Mouse (Mus musculus) heart, embryonic 12.5 days (tissue): ENCODE data around the gene Pcbp4. TPM values are rescaled to one million over a fixed set of nuclear protein-coding genes. Genes with fewer than 3 reads are reported as not detected.
A peak's percentile ranks its signal among the peaks of the same experiment; 100 is the strongest.

Experiments used
- ATAC-seq: fragments of 200-750 bp; cut with Nextera tagmentation; 2 replicates; pipeline ENCODE4 v1.8.0; 2017; ENCODE audit warnings: moderate TSS enrichment, moderate library complexity; ENCODE audit not compliant: insufficient number of reproducible peaks, low FRiP score
- H3K27ac ChIP-seq: fragments of 300-500 bp; sonication (generic); 2 replicates; pipeline ENCODE4 v1.5.1; 2016; ENCODE audit warnings: mild to moderate bottlenecking, moderate library complexity; ENCODE audit not compliant: poor library complexity, severe bottlenecking
- H3K27me3 ChIP-seq: fragments of 300-500 bp; sonication (generic); replicated peaks from 2 replicates; pipeline ENCODE4 v1.6.1; 2016; ENCODE audit warnings: mild to moderate bottlenecking, moderate library complexity
- H3K36me3 ChIP-seq: fragments of 300-500 bp; sonication (generic); 2 replicates; pipeline ENCODE4 v1.6.1; 2016; ENCODE audit warnings: mild to moderate bottlenecking, moderate library complexity
- H3K4me1 ChIP-seq: fragments of 300-500 bp; sonication (generic); replicated peaks from 2 replicates; pipeline ENCODE4 v1.6.1; 2016; ENCODE audit warnings: mild to moderate bottlenecking
- H3K4me2 ChIP-seq: fragments of 300-500 bp; sonication (generic); 2 replicates; pipeline ENCODE4 v1.6.1; 2016; ENCODE audit warnings: mild to moderate bottlenecking, moderate library complexity
- H3K4me3 ChIP-seq: fragments of 300-500 bp; sonication (generic); 2 replicates; pipeline ENCODE4 v1.5.1; 2016; ENCODE audit warnings: mild to moderate bottlenecking
- H3K9ac ChIP-seq: fragments of 300-500 bp; sonication (generic); 2 replicates; pipeline ENCODE4 v1.6.1; 2016; ENCODE audit warnings: mild to moderate bottlenecking, moderate library complexity
- H3K9me3 ChIP-seq: fragments of 300-500 bp; sonication (generic); replicated peaks from 2 replicates; pipeline ENCODE4 v1.6.1; 2016; ENCODE audit warnings: mild to moderate bottlenecking, moderate library complexity
- WGBS: fragments of 180-500 bp; shearing (Covaris S2); methylation state at CpG from one replicate; pipeline ENCODE4 v1.1.7; 2016; 5-methylcytosine and 5-hydroxymethylcytosine counted together
- polyA plus RNA-seq: library from polyadenylated mRNA; unstranded; fragments of >200 nt; fragmentation: Nextera tagmentation; extraction: Ambion mirVana; gene quantifications from 2 replicates; pipeline ENCODE4 v1.2.1, GENCODE M21; 2016

Pcbp4 gene
- polyA plus RNA-seq, 1 experiment from 2014 or later: 96.9 TPM

GRCm38 (mm10) chr9:106463122-106464063, 10.3 kb downstream of the Pcbp4 start:
- Histone ChIP-seq H3K27ac (no peak overlapping the region), H3K4me2 (no peak overlapping the region), H3K4me3 (no peak overlapping the region), H3K4me1 (peaks cover 30% of the 10 kb centered on the region), H3K9me3 (no peaks in the 10 kb centered on the region), H3K9ac (peak overlapping the region; percentile 13; the same call in 1 of the 2 replicates), H3K36me3 (peaks cover 48% of the 10 kb centered on the region), H3K27me3 (peaks cover 13% of the 10 kb centered on the region)
- ATAC-seq: no peak
- WGBS: 84% methylated on average over 21 of the region's 21 CpGs

- H3K4me2 ChIP-seq: peak overlapping the region; percentile 93
- H3K27me3 ChIP-seq: peaks cover 13% of the 10 kb centered on the region
- H3K27ac ChIP-seq: no peak overlapping the region
- H3K4me3 ChIP-seq: peak overlapping the region; percentile 59
- H3K9me3 ChIP-seq: no peaks in the 10 kb centered on the region
- H3K9ac ChIP-seq: peak overlapping the region; percentile 71
- peaks cover 42% of the 10 kb centered on the region for H3K36me3 ChIP-seq
- ATAC-seq: peak; percentile 75
- peaks cover 17% of the 10 kb centered on the region for H3K4me1 ChIP-seq
- 2% methylated on average over 98 of the region's 99 CpGs for WGBS
Measured at GRCm38 (mm10) chr9:106464751-106465541, 11.9 kb downstream of the Pcbp4 start.

GRCm38 (mm10) chr9:106465571-106466200, 12.6 kb downstream of the Pcbp4 start, which contains the start of gene Gpr62:
TSS of gene Gpr62 (minus strand) at chr9:106465938.
- ATAC-seq: 0 out of 2 replicates have a peak, but pooled peaks have one; percentile 2

GRCm38 (mm10) chr9:106466721-106467120, 13.6 kb downstream of the Pcbp4 start:
- H3K9me3 ChIP-seq: no peaks in the 10 kb centered on the region
- H3K27me3 ChIP-seq: peaks cover 13% of the 10 kb centered on the region
- H3K4me2 ChIP-seq: no peak overlapping the region
- H3K4me3 ChIP-seq: no peak overlapping the region
- peaks cover 26% of the 10 kb centered on the region for H3K36me3 ChIP-seq
- 72% methylated on average over 6 of the region's 6 CpGs for WGBS
- no peak overlapping the region for H3K9ac ChIP-seq
- no peak overlapping the region for H3K27ac ChIP-seq
- peaks cover 16% of the 10 kb centered on the region for H3K4me1 ChIP-seq
- ATAC-seq: no peak

More at GRCm38 (mm10) chr9:106465571-106466200, 12.6 kb downstream of the Pcbp4 start, which contains the start of gene Gpr62:
- Histone ChIP-seq H3K4me1 (peaks cover 14% of the 10 kb centered on the region), H3K4me2 (peak within 1 kb of the TSS; percentile 93), H3K27me3 (peaks cover 13% of the 10 kb centered on the region), H3K27ac (no peak within 1 kb of the TSS), H3K9me3 (no peaks in the 10 kb centered on the region), H3K4me3 (peak within 1 kb of the TSS; percentile 59), H3K36me3 (peaks cover 35% of the 10 kb centered on the region), H3K9ac (peak within 1 kb of the TSS; percentile 71)
- WGBS: 33% methylated on average over 26 of the region's 26 CpGs

- peaks cover 13% of the 10 kb centered on the region for H3K27me3 ChIP-seq
- no peak overlapping the region for H3K9ac ChIP-seq
- no peak overlapping the region for H3K4me2 ChIP-seq
- H3K27ac ChIP-seq: no peak overlapping the region
- H3K4me1 ChIP-seq: peaks cover 26% of the 10 kb centered on the region
- peaks cover 16% of the 10 kb centered on the region for H3K36me3 ChIP-seq
- H3K9me3 ChIP-seq: no peaks in the 10 kb centered on the region
- H3K4me3 ChIP-seq: no peak overlapping the region
- ATAC-seq: no peak
- 84% methylated on average over 7 of the region's 7 CpGs for WGBS
Measured at GRCm38 (mm10) chr9:106467746-106468145, 14.7 kb downstream of the Pcbp4 start.

GRCm38 (mm10) chr9:106469317-106469716, 16.2 kb downstream of the Pcbp4 start:
- no peak overlapping the region for H3K9ac ChIP-seq
- no peak overlapping the region for H3K4me3 ChIP-seq
- H3K27ac ChIP-seq: no peak overlapping the region
- WGBS: 65% methylated on average over 6 of the region's 6 CpGs
- H3K36me3 ChIP-seq: 0 out of 2 replicates have a peak, but pooled peaks cover under 1% of the 10 kb centered on the region
- H3K4me1 ChIP-seq: peaks cover 31% of the 10 kb centered on the region
- H3K4me2 ChIP-seq: no peak overlapping the region
- no peak for ATAC-seq
- H3K9me3 ChIP-seq: no peaks in the 10 kb centered on the region
- H3K27me3 ChIP-seq: peaks cover 4% of the 10 kb centered on the region

GRCm38 (mm10) chr9:106469776-106470175, 16.7 kb downstream of the Pcbp4 start:
- peaks cover 4% of the 10 kb centered on the region for H3K27me3 ChIP-seq
- no peak overlapping the region for H3K9ac ChIP-seq
- peaks cover 31% of the 10 kb centered on the region for H3K4me1 ChIP-seq
- no peak overlapping the region for H3K4me2 ChIP-seq
- no peak overlapping the region for H3K4me3 ChIP-seq
- no peaks in the 10 kb centered on the region for H3K36me3 ChIP-seq
- no peak overlapping the region for H3K27ac ChIP-seq
- H3K9me3 ChIP-seq: no peaks in the 10 kb centered on the region
- WGBS: 62% methylated on average over 9 of the region's 9 CpGs
- no peak for ATAC-seq

GRCm38 (mm10) chr9:106470991-106471750, 18.1 kb downstream of the Pcbp4 start:
- 63% methylated on average over 14 of the region's 14 CpGs for WGBS
- Histone ChIP-seq H3K27ac (no peak overlapping the region), H3K4me1 (peaks cover 33% of the 10 kb centered on the region), H3K27me3 (no peaks in the 10 kb centered on the region), H3K4me2 (peak overlapping the region; percentile 48), H3K4me3 (no peak overlapping the region), H3K36me3 (no peaks in the 10 kb centered on the region), H3K9ac (no peak overlapping the region; the same call in 1 of the 2 replicates), H3K9me3 (no peaks in the 10 kb centered on the region)
- ATAC-seq: no peak

- H3K4me3 ChIP-seq: no peak overlapping the region
- H3K9ac ChIP-seq: no peak overlapping the region; the same call in 1 of the 2 replicates
- WGBS: 14% methylated on average over 5 of the region's 5 CpGs
- H3K27me3 ChIP-seq: no peaks in the 10 kb centered on the region
- H3K4me1 ChIP-seq: peaks cover 38% of the 10 kb centered on the region
- peak overlapping the region; percentile 48 for H3K4me2 ChIP-seq
- H3K36me3 ChIP-seq: no peaks in the 10 kb centered on the region
- no peaks in the 10 kb centered on the region for H3K9me3 ChIP-seq
- no peak; the same call in 1 of the 2 replicates for ATAC-seq
- H3K27ac ChIP-seq: no peak overlapping the region
Measured at GRCm38 (mm10) chr9:106471892-106472291, 18.8 kb downstream of the Pcbp4 start.

GRCm38 (mm10) chr9:106472321-106472720, 19.2 kb downstream of the Pcbp4 start:
- peaks cover 38% of the 10 kb centered on the region for H3K4me1 ChIP-seq
- 49% methylated on average over 4 of the region's 4 CpGs for WGBS
- no peaks in the 10 kb centered on the region for H3K9me3 ChIP-seq
- H3K36me3 ChIP-seq: no peaks in the 10 kb centered on the region
- no peak overlapping the region; the same call in 1 of the 2 replicates for H3K4me2 ChIP-seq
- H3K27ac ChIP-seq: no peak overlapping the region; the same call in 1 of the 2 replicates
- no peak overlapping the region for H3K4me3 ChIP-seq
- no peak for ATAC-seq
- 0 out of 2 replicates have a peak overlapping the region, but pooled peaks have one; percentile 34 for H3K9ac ChIP-seq
- H3K27me3 ChIP-seq: no peaks in the 10 kb centered on the region
